Mouse (Mus musculus) hindbrain, embryonic 14.5 days (tissue): ENCODE data around the gene Trabd. TPM values are rescaled to one million over a fixed set of nuclear protein-coding genes. Genes with fewer than 3 reads are reported as not detected.

Source experiments
- ATAC-seq: fragments of 200-750 bp; cut with Nextera tagmentation; 2 replicates; pipeline ENCODE4 v1.8.0; 2017; ENCODE audit warnings: moderate number of reproducible peaks, mild to moderate bottlenecking, moderate TSS enrichment, moderate library complexity; ENCODE audit not compliant: low FRiP score
- DNase-seq: peaks from one replicate; pipeline ENCODE4 v3.0.0-alpha.2; 2015; ENCODE audit warnings: low spot score
- H3K27ac ChIP-seq: fragments of 300-500 bp; sonication (generic); 2 replicates; pipeline ENCODE4 v1.5.1; 2014; ENCODE audit warnings: mild to moderate bottlenecking, moderate library complexity
- H3K27me3 ChIP-seq: fragments of 300-500 bp; sonication (generic); 2 replicates; pipeline ENCODE4 v1.6.1; 2014; ENCODE audit warnings: mild to moderate bottlenecking, low read length, mixed read lengths; ENCODE audit not compliant: control insufficient read depth, insufficient read depth
- H3K36me3 ChIP-seq: fragments of 300-500 bp; sonication (generic); replicated peaks from 2 replicates; pipeline ENCODE4 v1.6.1; 2014; ENCODE audit not compliant: control insufficient read depth, insufficient read depth
- H3K4me1 ChIP-seq: fragments of 300-500 bp; sonication (generic); replicated peaks from 2 replicates; pipeline ENCODE4 v1.6.1; 2014; ENCODE audit warnings: antibody characterized with exemption, low read length, mixed read lengths; ENCODE audit not compliant: control insufficient read depth, insufficient read depth
- H3K4me2 ChIP-seq: fragments of 300-500 bp; sonication (generic); replicated peaks from 2 replicates; pipeline ENCODE4 v1.6.1; 2014; ENCODE audit warnings: mild to moderate bottlenecking, moderate library complexity
- H3K4me3 ChIP-seq: fragments of 300-500 bp; sonication (generic); replicated peaks from 2 replicates; pipeline ENCODE4 v1.5.1; 2014; ENCODE audit warnings: mild to moderate bottlenecking, low read length
- H3K9ac ChIP-seq: fragments of 300-500 bp; sonication (generic); 2 replicates; pipeline ENCODE4 v1.6.1; 2014
- H3K9me3 ChIP-seq: fragments of 300-500 bp; sonication (generic); 2 replicates; pipeline ENCODE4 v1.6.1; 2016; ENCODE audit warnings: low read length; ENCODE audit not compliant: control insufficient read depth
- WGBS: fragments of 180-500 bp; shearing (Covaris S2); extraction: QIAGEN DNeasy Blood & Tissue Kit; methylation state at CpG from one replicate; pipeline ENCODE4 v1.1.7; 2014; 5-methylcytosine and 5-hydroxymethylcytosine counted together
- polyA plus RNA-seq: library from polyadenylated mRNA; unstranded; fragments of >200 nt; fragmentation: Nextera tagmentation; extraction: Ambion mirVana; gene quantifications from 2 replicates; pipeline ENCODE4 v1.2.1, GENCODE M21; 2014

Gene Trabd
- polyA plus RNA-seq, 1 experiment from 2014 or later, result 34.2 TPM

DNA sequence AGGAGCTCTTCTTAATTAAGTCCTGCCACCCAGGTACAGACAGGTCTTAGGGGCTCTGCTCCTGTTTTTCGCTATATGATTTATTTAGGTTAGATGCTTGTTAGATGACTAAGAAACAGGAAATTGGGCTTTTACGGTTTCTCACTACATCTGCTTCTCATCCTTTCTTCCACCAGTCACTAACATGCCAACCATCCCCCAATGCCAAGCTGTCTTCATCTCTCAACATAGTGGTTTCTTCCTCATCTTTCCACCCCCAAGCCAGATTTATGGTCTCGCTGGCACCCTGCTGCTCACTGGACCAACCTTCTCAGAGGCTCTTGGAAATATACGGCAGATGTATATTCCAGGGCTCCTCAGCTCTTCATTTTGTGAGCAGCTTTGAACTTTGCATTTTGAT lies 15.7 kb downstream of the Trabd start:
- Histone ChIP-seq H3K4me1 (peaks cover 21% of the 10 kb centered on the region), H3K9ac (no peak overlapping the region), H3K9me3 (no peaks in the 10 kb centered on the region), H3K27ac (no peak overlapping the region), H3K36me3 (peaks cover 55% of the 10 kb centered on the region), H3K4me2 (peak overlapping the region; percentile 97), H3K4me3 (no peak overlapping the region), H3K27me3 (no peaks in the 10 kb centered on the region)
- ATAC-seq (no peak), DNase-seq (no peak)
- 87% methylated on average over 4 of the region's 4 CpGs for WGBS

DNA sequence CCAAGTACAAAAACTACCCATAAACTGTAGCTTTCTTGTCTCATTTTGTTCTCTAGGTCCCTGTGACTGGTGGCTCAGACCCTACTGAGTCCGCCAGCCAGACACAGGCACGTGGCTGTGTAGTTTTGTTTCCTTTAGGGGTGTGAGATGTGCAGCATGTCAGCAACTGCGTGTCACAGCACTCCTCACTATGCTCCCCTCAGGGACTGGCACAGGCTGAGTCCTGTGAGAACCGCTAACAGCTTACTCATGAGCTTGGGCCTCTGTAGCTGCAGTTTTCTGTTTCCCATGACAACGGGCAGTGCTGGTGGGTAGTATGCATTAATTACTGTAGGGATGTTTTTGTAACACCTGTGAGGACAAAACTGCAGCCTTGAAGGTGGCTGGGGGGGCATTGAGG lies 17.3 kb downstream of the Trabd start:
- H3K27ac ChIP-seq, result no peak overlapping the region
- H3K36me3 ChIP-seq, result peaks cover 55% of the 10 kb centered on the region
- WGBS, result 73% methylated on average over 5 of the region's 5 CpGs
- no peak overlapping the region for H3K4me2 ChIP-seq
- no peaks in the 10 kb centered on the region for H3K27me3 ChIP-seq
- peaks cover 21% of the 10 kb centered on the region for H3K4me1 ChIP-seq
- ATAC-seq, result no peak
- H3K9ac ChIP-seq, result no peak overlapping the region
- H3K9me3 ChIP-seq, result no peaks in the 10 kb centered on the region
- DNase-seq, result no peak
- H3K4me3 ChIP-seq, result no peak overlapping the region

DNA sequence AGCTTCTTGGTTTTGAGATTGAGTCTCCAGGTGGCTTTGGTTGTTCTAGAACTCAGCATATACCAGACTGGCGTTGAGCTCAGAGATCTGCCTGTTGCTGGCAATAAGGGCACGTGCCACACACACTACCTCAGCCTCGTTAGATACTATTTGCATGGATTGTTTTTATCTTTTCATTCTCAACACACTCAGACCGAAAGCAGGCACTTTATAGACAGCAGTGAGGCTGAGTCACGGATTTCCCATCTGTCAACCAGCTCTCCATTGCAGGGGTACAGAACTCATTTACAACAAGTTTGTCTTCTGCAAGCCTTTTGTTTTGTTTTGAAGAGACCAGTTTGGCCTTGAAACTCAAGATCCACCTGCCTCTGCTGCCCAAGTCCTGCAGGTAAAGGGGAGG lies 22.5 kb downstream of the Trabd start:
- no peak for DNase-seq
- Histone ChIP-seq H3K4me2 (no peak overlapping the region), H3K9me3 (no peaks in the 10 kb centered on the region), H3K9ac (no peak overlapping the region), H3K4me1 (no peaks in the 10 kb centered on the region), H3K36me3 (peaks cover 99% of the 10 kb centered on the region), H3K27ac (no peak overlapping the region), H3K4me3 (no peak overlapping the region), H3K27me3 (no peaks in the 10 kb centered on the region)
- ATAC-seq, result no peak
- 93% methylated on average over 5 of the region's 5 CpGs for WGBS

DNA sequence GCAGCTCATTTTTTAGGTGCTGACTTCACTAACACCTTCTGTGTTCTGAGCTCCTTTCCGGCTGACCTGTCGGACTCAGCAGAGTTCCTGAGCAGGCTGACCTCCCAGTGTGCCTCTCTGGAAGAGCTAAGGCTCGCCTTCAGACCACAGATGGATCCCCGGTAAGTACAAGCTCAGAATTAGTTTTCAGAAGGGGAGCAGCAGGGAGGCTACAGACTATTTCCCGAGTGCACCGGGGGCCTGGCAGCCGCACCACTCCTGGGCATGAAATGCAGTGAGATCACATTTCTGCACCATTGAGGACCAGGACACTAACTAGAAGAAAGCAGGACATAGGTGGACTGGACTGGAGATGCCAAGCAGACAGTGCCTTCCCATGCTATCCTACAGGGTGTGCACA lies 23.7 kb downstream of the Trabd start:
- no peak overlapping the region for H3K4me3 ChIP-seq
- H3K9ac ChIP-seq, result no peak overlapping the region
- peaks cover 99% of the 10 kb centered on the region for H3K36me3 ChIP-seq
- no peak for DNase-seq
- no peak for ATAC-seq
- no peaks in the 10 kb centered on the region for H3K4me1 ChIP-seq
- 90% methylated on average over 7 of the region's 7 CpGs for WGBS
- H3K27ac ChIP-seq, result no peak overlapping the region
- H3K27me3 ChIP-seq, result no peaks in the 10 kb centered on the region
- no peak overlapping the region for H3K4me2 ChIP-seq
- H3K9me3 ChIP-seq, result no peaks in the 10 kb centered on the region

DNA sequence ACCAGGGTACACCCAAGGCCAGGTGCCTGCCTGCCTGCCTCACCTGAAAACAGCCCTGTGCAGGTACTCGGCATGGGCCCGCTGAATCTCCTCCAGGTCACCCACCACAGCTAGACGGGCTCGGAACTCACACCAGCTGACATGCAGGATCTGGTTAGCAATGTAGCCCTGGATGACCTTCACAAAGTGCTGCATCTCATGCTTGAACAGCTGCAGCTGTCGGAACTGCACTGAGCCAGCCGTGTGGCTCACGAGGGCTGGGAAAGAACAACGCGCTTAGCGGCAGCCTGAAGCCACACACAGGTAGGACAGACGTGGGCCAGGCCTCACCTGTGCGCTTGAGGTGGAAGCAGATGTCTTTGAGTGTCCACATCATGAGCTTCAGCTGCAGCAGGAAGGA lies 25.9 kb downstream of the Trabd start:
- ATAC-seq (no peak), DNase-seq (no peak)
- Histone ChIP-seq H3K4me1 (no peaks in the 10 kb centered on the region), H3K9me3 (no peaks in the 10 kb centered on the region), H3K27ac (no peak overlapping the region), H3K4me3 (no peak overlapping the region), H3K4me2 (no peak overlapping the region), H3K27me3 (no peaks in the 10 kb centered on the region), H3K36me3 (peaks cover 99% of the 10 kb centered on the region), H3K9ac (no peak overlapping the region)
- 90% methylated on average over 12 of the region's 12 CpGs for WGBS

DNA sequence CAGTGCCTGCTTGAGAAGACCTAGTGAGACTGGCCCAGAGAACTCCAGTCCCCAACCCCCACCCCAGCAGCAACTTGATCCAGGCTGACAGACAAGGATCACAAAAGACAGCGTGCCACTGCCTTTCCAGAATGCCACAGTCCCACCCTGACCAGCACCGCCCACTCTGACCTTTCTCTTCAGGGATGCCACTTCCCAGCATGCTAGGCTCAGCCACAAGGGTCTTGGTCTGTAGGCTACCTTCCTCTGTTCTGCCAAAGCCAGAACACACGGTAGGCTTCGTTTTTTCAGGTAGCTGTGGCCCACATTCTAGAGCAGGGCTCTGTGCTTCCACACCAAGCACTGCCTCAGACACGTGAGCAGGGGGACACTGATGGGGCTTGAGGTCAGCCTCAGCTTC lies 27.7 kb downstream of the Trabd start:
- no peak overlapping the region for H3K27ac ChIP-seq
- no peaks in the 10 kb centered on the region for H3K27me3 ChIP-seq
- H3K9ac ChIP-seq, result no peak overlapping the region
- H3K4me3 ChIP-seq, result no peak overlapping the region
- 46% methylated on average over 5 of the region's 5 CpGs for WGBS
- ATAC-seq, result no peak
- H3K4me1 ChIP-seq, result no peaks in the 10 kb centered on the region
- no peaks in the 10 kb centered on the region for H3K9me3 ChIP-seq
- H3K4me2 ChIP-seq, result no peak overlapping the region
- peaks cover 99% of the 10 kb centered on the region for H3K36me3 ChIP-seq
- no peak for DNase-seq

DNA sequence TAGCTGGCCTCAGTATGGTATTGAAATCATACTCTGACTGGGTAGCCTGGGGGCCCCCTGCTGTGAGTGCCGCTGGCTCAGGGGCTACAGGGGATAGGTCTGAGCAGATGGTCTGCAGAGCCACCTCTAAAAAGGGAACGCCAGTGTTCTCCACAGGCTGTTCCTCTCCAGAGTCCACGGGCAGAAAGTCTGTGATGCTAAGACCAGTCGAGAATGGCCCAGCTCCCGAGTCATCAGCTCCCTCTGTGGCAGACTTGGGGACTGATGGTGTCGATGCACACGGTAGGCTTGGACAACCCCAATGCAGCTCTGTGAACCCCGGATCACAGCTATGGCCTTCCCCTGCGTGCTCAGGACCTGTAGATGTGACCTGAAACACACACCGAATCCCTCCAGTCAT lies 29.0 kb downstream of the Trabd start:
- no peak overlapping the region for H3K4me2 ChIP-seq
- peaks cover 99% of the 10 kb centered on the region for H3K36me3 ChIP-seq
- no peaks in the 10 kb centered on the region for H3K27me3 ChIP-seq
- H3K27ac ChIP-seq, result no peak overlapping the region
- whole genome bisulfite sequencing, result 88% methylated on average over 10 of the region's 10 CpGs
- no peak for DNase-seq
- ATAC-seq, result no peak
- H3K9ac ChIP-seq, result no peak overlapping the region
- H3K9me3 ChIP-seq, result no peaks in the 10 kb centered on the region
- H3K4me1 ChIP-seq, result no peaks in the 10 kb centered on the region
- no peak overlapping the region for H3K4me3 ChIP-seq

DNA sequence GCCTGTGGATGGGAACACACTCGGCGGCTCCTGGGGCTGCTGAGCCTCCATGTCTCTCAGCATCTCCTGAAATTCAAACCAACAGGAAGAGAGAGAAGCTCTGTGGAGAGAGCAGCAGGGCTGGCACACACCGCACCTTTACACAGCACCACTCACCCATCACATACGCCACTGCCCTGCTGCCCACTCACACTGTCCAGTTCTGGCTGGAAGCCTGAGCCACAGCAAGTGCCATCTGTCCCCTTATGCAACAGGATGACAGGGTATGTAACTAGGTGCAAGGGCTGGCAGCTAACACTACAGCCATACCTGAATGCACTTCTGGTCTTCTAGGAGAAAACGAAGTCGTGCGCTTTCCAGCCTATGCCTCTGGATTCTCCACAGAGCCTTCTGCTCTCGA lies 29.5 kb downstream of the Trabd start:
- Histone ChIP-seq H3K4me3 (no peak overlapping the region), H3K9me3 (no peaks in the 10 kb centered on the region), H3K9ac (no peak overlapping the region), H3K27ac (no peak overlapping the region), H3K4me1 (no peaks in the 10 kb centered on the region), H3K4me2 (no peak overlapping the region), H3K36me3 (peaks cover 99% of the 10 kb centered on the region), H3K27me3 (no peaks in the 10 kb centered on the region)
- WGBS, result 96% methylated on average over 8 of the region's 8 CpGs
- no peak for ATAC-seq
- no peak for DNase-seq

DNA sequence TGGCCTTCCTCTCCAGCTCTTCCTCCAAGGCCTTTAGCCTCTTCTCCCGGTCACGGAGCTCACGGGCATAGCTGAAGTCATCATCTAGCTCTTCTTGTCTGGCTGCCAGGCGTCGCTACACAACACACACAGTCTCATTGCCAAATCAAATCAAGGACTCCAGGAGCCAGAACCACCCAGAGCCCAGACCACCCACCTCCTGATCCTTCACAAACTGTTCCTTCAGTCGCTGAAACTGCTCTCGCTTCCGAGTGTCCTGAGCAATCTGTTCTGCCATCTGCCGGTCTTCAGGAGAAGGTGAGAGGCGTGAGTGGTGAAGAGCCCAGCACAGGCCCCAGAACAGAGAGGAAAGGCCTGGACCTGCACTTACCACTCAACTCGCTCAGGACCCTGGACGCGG lies 31.1 kb downstream of the Trabd start:
- no peaks in the 10 kb centered on the region for H3K9me3 ChIP-seq
- no peak for DNase-seq
- no peaks in the 10 kb centered on the region for H3K4me1 ChIP-seq
- no peak for ATAC-seq
- 89% methylated on average over 13 of the region's 13 CpGs for WGBS
- H3K9ac ChIP-seq, result no peak overlapping the region
- no peak overlapping the region for H3K4me3 ChIP-seq
- no peak overlapping the region for H3K4me2 ChIP-seq
- no peak overlapping the region for H3K27ac ChIP-seq
- H3K36me3 ChIP-seq, result peaks cover 99% of the 10 kb centered on the region
- no peaks in the 10 kb centered on the region for H3K27me3 ChIP-seq

DNA sequence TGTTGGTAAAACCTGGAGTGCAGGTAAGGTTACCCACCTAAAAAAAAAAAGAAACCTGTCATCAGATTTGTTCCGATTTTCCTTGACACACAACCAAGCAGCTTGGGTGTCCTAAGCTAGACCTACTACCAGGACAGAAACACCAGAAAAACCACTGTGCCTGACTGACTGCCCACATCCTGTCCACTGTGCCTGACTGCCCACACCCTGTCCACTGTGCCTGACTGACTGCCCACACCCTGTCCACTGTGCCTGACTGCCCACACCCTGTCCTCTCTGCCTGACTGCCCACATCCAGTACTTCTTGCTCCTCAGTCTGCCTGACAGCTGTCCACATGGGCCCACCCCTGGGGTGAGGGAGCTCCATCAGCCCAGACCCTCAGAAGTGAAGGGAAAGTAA lies 32.1 kb downstream of the Trabd start:
- peaks cover 99% of the 10 kb centered on the region for H3K36me3 ChIP-seq
- no peak overlapping the region for H3K4me2 ChIP-seq
- no peaks in the 10 kb centered on the region for H3K4me1 ChIP-seq
- WGBS, result 97% methylated on average over 1 of the region's 1 CpGs
- DNase-seq (no peak), ATAC-seq (no peak)
- no peaks in the 10 kb centered on the region for H3K27me3 ChIP-seq
- H3K4me3 ChIP-seq, result no peak overlapping the region
- H3K9me3 ChIP-seq, result no peaks in the 10 kb centered on the region
- H3K9ac ChIP-seq, result no peak overlapping the region
- H3K27ac ChIP-seq, result no peak overlapping the region
